Mouse (Mus musculus) bone marrow, adult 2 months (tissue): ENCODE results near the gene Vgll4.

Experiments
- CTCF ChIP-seq: fragments of 200-500 bp; IDR thresholded peaks from 2 replicates; pipeline ENCODE4 v1.5.1; 2011; ENCODE audit warnings: low read length, control low read depth; ENCODE audit not compliant: control insufficient read depth, insufficient read depth
- POLR2A ChIP-seq: fragments of 200-500 bp; IDR thresholded peaks from 2 replicates; pipeline ENCODE4 v1.6.1; 2011; ENCODE audit warnings: low read depth, mild to moderate bottlenecking, control low read depth, low read length, borderline replicate concordance; ENCODE audit not compliant: control insufficient read depth

DNA sequence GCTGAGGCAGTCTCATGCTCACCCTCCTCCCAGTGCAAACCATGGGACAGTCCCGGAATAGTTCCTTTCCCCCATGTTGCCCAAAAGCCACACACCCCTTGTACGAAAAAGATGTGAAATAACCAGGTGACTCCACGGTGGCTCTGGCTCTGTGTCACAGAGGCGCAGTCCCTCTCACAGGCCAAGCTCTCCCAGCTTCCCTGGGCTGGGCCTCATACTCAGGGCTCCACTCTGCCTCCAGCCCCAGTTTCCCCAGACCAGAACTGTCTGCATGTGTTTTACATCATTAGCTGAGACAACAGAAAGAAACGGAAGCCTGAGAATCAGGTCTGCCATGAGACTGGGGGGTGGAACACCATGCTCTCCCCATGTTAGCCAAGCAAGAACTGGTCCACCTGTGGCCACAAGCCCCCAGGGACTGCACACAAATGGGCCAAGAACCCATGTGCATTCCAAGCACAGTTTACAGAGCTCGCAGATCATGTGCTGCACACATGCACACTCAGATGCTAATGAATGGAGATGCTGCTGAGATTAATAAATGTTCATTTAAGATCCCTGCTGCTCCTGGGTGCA is 100.2 kb downstream of the Vgll4 start:
- TF ChIP-seq CTCF (no peak), POLR2A (no peak)
